Mouse (Mus musculus): ENCODE results near the gene Tchh.

DNA sequence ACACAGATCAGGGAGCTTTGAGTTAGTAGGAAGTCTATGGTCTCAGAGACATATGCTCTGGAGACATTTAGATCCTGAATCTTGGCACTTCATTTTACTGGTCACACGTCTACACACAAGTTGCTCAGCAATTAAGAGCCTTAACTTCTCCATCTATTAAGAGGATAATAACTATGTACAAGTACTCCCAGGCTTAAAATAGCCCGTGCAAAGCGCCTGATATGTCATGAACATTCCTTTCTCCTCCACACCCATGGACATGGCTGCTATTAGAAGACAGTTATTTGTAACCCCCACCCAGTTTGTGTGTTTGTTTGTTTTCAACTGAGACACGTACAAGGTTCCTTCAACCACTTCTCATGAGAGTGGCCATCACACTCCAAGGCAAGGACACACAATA lies 25.0 kb downstream of the Tchh start:
- no peak for TF ChIP-seq CTCF (IDR thresholded peaks at IDR 0.05)
- no peak for TF ChIP-seq EP300 (IDR thresholded peaks at IDR 0.05)
